ENCODE assay signal across 30 mouse cellular contexts in the genomic region with DNA sequence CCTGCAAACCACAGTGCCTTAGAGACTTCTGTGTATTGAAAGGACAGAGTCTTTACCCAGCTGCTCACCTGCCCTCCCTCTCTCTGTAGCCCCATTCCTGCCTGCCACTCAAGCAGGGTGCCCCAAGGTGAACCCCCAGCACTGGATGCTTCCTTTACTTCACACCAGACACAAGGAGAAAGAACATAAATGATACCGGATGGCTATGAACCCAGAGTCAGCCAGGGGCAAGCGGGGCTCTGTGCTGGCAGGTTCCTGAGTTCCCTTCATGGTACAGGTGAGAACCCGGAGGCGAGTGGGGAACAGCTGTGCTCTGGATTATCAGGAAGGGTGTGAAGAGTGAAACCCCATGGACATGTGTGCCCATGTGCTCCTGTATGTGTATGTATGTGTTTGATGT. TPM values are rescaled to one million over a fixed set of nuclear protein-coding genes. Genes with fewer than 3 reads are reported as not detected.
"Had no signal": no experiment of that assay in that cellular context is flagged by ENCODE, and none has a peak within 500 bp of the region (broad histone marks: within the 10 kb centered on the region; RNA-seq: fewer than 3 reads in every experiment).

No protein-coding gene starts in this region.

- H3K27me3 ChIP-seq: limb, embryonic 15.5 days; midbrain, embryonic 15.5 days; neural tube, embryonic 13.5 days had no signal

- DNase-seq: kidney, adult 2 months; kidney, postnatal 25 days; layer of hippocampus, adult 9-11 months; left cerebral cortex, postnatal 4 days; liver, postnatal 0 days; lung, embryonic 14.5 days; retina, postnatal 1 day; right cerebral cortex, postnatal 25 days had no signal

- H3K4me3 ChIP-seq: layer of hippocampus, adult 2 months; limb, embryonic 12.5 days; limb, embryonic 15.5 days; midbrain, embryonic 12.5 days; midbrain, embryonic 15.5 days; neural tube, embryonic 13.5 days had no signal

- H3K36me3 ChIP-seq: limb, embryonic 12.5 days; limb, embryonic 15.5 days; midbrain, embryonic 12.5 days; midbrain, embryonic 15.5 days; neural tube, embryonic 13.5 days had no signal

- H3K27ac ChIP-seq: kidney, postnatal 0 days; layer of hippocampus, adult 2 months; limb, embryonic 12.5 days; liver, embryonic 14.5 days; macrophage; midbrain, embryonic 12.5 days; midbrain, embryonic 15.5 days; neural tube, embryonic 13.5 days had no signal

RNA-seq across cellular contexts. Expression of gene Armc12, which starts 25.0 kb away (rescaled TPM):
- total RNA-seq: layer of hippocampus, adult 2 months; layer of hippocampus, postnatal 25 days; left cerebral cortex, adult 18-20 months; left cerebral cortex, postnatal 10 days; left cerebral cortex, postnatal 4 days; megakaryocyte, adult 5-6 weeks; neutrophil, adult 5-6 weeks had no signal
- polyA plus RNA-seq: intestine, embryonic 14.5 days; intestine, postnatal 0 days; kidney, adult 2 months; kidney, embryonic 14.5 days; kidney, postnatal 0 days; large intestine, adult 2 months; limb, embryonic 12.5 days; limb, embryonic 15.5 days; liver, embryonic 11.5 days; liver, postnatal 0 days; lung, embryonic 14.5 days; lung, postnatal 0 days; macrophage; midbrain, embryonic 12.5 days; midbrain, embryonic 15.5 days; neural tube, embryonic 13.5 days; stomach, embryonic 14.5 days; stomach, postnatal 0 days had no signal

RNA-seq across cellular contexts. Expression of gene Clpsl2, which starts 43.6 kb away (rescaled TPM):
- total RNA-seq: layer of hippocampus, adult 2 months; layer of hippocampus, postnatal 25 days; left cerebral cortex, adult 18-20 months; left cerebral cortex, postnatal 10 days; left cerebral cortex, postnatal 4 days; megakaryocyte, adult 5-6 weeks; neutrophil, adult 5-6 weeks had no signal
- polyA plus RNA-seq: intestine, embryonic 14.5 days; intestine, postnatal 0 days; kidney, adult 2 months; kidney, embryonic 14.5 days; kidney, postnatal 0 days; large intestine, adult 2 months; limb, embryonic 12.5 days; limb, embryonic 15.5 days; liver, embryonic 11.5 days; liver, embryonic 14.5 days; liver, postnatal 0 days; lung, embryonic 14.5 days; lung, postnatal 0 days; macrophage; midbrain, embryonic 12.5 days; midbrain, embryonic 15.5 days; neural tube, embryonic 13.5 days; stomach, embryonic 14.5 days; stomach, postnatal 0 days had no signal

RNA-seq across cellular contexts. Expression of gene Clps, which starts 55.0 kb away (rescaled TPM):
- total RNA-seq: layer of hippocampus, adult 2 months; layer of hippocampus, postnatal 25 days; left cerebral cortex, adult 18-20 months; left cerebral cortex, postnatal 10 days; left cerebral cortex, postnatal 4 days; megakaryocyte, adult 5-6 weeks; neutrophil, adult 5-6 weeks had no signal
- polyA plus RNA-seq: kidney, embryonic 14.5 days; kidney, postnatal 0 days; limb, embryonic 12.5 days; macrophage; midbrain, embryonic 12.5 days; neural tube, embryonic 13.5 days had no signal
